Mouse (Mus musculus) retina, postnatal 1 day (tissue): Measurements from ENCODE around the gene Tmem117.

ENCODE experiments used
- DNase-seq: peaks from one replicate; pipeline ENCODE4 v3.0.0-alpha.2; 2012

The Tmem117 gene

DNA sequence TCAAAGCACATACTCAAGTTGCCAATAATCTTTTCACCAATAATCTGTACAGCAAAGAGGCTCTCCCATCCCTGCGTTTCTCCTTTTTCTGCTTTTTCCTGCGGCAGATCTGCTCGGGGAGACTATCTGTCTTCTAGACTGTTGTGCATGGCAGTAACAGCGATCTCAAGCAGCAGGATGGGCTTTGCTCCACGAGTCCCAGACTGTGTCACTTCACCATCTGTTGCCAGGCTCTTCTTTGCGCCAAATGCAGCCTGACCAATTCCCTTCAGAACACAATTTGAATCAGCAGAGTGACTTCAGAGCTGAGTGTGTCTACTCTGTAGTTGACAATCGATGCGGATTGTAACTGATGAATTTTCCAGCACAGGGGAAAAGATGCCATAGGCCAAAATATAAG is 415.0 kb downstream of the Tmem117 start:
- DNase-seq: peak; percentile 44

DNA sequence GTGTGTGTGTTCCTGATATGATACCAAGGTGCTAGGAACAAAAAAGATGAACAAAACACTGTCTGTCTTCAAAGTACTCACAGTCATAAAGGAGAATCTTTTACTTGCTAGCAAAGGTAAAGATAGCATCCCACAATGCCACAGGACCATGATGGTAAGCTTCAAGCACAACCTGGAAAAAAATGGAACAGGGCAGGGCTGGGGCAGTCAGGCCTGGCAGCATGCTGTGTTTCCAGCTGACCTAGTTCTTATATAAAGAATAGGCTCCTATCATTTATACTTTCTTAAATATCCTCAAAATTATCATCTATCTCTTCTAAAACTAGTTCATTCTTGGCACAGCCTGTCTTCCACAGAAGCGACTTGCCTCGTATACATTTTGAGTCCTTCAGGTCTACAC is 418.5 kb downstream of the Tmem117 start:
- DNase-seq: no peak

DNA sequence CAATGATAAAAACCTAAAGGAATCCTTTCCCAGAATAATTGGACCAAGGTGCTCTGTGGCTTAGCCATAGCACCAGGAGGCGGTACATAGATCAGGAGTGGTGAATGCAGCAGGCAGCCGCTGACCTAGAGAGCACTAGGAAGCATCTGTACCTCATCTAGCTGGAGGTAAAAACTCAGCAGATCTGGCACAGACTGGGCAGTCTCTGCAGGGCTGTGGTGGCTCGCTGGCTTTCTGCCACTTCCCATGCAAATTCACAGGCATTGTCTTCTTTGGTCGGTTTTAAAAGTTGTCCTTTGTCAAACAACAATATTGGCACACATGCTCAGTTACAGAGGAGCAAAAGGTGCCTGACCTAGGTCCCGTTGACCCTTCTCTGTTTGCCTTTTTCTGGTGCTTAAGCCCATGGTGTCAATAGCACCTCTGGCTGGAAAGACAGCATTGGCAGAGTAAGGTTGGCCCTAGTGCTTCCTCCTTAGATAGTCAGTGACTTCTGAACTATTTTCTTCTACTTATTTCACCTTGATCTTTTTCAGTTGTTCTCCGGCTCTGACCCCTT is 420.2 kb downstream of the Tmem117 start:
- DNase-seq: no peak

DNA sequence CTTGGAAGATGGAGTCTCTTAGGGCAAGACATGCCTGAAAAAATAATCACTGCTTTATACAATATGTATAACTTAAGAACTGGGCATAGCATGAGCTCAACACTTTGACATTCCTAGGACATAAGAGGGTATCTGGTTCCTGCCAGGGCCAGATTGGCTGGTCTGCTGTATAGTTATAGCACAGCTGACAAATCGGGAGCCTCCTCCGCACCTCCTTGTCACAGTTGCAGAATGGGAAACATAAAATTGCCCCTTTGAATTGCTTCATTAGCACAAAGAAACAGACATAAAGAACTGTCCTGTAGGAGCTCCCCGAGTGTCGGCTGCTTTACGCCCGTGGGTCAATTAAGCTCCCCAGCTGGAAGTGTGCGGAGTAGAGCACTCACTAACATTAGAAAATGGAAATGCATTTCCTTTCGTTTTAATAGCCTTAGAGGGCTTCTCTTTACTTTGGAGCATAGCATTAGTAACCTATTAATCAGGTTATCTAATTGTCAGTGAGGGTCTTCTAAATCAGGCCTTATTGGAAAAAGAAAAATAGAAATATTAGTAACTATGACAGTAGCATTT is 426.1 kb downstream of the Tmem117 start:
- no peak for DNase-seq

DNA sequence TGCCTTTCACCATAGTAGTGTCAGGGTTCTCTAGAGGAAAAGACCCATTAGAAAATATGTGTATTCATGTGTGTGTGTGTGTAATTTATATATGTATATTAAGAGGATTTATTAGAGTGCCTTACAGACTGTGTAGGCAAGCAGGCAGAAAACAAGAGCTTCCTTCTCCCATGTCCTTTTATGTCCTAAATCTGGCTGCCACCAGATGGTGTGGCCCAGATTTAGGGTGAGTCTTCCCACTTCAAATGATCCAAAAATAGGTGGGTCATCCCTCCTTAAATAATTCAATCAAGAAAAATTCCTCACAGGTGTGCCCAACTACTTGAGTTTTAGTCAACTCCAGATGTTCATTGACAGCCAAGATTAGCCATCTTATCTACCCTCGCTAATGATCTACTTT is 439.0 kb downstream of the Tmem117 start:
- DNase-seq: no peak

DNA sequence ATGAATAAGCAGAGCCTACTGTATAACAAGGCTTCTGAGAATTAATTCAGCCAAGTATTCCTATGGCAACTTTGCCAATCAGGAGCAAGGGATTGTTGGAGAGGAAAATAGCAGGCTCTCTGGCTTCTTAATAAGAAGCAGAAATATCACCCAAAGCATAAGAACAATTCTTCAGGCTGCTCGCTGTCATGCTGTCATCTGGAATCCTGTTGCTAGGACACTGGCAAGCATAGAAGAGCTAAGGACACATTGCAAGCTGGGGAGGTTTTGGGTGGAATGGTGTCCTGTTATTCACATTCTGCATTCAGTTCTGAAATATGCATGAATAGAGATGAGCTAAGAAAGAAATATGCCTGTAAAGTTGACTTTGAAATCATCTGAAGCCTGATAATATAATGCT is 439.8 kb downstream of the Tmem117 start:
- no peak for DNase-seq

DNA sequence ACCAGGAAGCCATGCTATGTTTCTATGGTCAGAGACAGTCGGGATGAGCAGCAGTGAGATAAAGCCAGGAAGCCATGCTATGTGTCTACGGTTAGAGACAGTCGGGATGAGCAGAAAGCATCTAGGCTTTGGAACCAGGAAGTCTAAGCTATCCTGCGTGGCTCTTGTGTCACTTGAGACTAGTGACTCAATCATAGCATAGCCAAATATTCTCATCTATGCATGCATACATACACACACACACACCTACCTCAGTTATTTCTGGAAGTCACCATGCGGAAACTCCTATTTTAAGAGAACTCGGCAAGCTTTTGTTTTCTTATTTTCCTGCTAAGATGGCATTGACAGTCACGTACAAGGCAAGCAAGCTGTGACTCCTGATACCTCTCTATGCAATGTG is 441.8 kb downstream of the Tmem117 start:
- DNase-seq: no peak

DNA sequence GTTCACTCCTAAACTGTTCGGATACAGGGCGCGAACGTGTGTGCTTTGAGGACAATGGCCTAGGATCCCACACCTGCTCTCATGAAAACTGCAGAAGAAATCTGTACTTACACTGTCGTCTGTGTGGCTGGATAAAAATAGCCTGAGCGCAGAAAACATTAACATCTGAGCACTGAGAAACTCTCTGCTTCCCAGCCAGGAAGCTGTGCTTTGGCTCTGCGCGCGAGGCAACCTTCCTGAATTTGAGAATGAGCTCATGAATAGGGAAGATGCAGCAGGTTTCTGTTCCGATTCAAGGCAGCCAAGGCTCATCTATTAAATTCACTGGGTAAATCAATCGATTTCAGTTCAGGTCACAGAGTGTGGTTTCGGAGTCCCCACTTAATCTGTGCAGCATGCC is 446.3 kb downstream of the Tmem117 start:
- no peak for DNase-seq

DNA sequence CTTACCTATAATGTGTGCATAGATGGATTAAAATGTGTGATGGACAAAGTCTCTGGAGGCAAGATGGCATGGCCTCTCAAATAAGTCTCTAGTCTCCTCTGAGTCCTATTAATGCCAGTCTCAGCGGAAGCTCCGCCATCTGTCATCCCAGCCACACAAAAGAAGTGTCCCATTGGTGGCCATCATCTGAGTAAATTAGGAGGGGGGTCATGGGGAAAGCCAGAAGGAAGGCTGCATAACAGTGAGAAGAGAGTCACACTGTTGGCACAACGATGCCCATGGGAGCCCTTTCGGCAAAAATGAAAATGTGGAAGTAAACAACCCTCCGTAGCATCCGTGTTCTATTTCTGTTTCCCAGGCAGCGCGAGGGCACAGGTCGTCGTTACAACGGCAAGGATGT is 452.6 kb downstream of the Tmem117 start:
- DNase-seq: peak; percentile 39

DNA sequence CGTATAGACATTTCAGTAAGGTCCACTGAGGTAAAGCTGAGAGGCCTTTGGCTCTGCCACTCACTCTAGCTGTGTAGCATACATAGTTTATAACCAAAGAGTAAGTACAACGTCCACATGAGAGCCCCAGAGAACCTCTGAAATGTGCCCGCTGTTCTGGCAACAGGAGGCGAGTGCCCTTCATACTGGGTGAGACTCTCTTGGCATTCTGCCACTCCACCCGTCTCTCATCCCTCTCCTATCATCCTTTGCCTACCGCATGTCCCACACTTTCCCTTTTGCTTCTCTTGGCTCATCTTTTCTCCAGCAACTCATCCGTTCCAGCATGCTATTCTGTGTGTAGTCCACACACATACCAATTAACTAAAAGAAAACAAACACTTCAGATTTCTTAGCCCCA is 456.9 kb downstream of the Tmem117 start:
- no peak for DNase-seq

DNA sequence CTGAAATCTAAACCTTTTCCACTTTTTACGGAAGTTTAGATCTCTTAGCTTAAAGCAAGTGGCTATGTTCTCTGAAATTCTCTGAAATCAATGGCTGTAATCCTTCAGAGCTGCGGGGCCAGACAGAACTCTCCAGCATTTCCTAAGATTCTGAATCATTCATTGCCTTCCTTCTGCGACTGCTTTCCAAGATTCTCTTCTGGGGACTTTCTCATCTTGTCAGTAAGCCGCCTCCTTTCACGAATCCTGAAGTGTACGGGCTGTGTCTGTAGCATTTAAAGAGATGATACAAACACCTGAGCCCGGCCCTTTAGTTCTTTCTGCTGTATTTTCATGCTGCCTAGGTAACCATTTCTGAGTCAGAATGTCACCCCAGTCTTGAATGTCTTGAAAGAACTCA is 471.1 kb downstream of the Tmem117 start:
- DNase-seq: no peak

DNA sequence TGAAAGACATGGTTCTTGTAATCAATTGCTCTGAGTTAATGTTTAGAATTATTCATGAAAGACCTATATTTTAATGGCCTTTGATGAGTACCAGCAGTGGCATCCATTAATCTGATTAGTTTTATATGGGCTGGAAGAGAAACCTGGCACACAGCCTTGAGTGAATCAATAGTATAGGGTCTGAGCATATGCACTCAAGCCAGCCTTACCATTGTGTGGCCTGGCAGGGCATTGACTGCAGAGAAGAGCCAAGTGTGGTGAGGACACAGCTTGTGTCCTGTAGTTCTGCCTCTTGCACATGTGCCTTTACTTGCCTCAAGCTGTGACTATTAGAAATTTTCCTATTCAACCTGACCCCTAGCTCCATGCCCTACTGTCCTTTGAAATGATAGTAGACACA is 472.5 kb downstream of the Tmem117 start:
- no peak for DNase-seq

DNA sequence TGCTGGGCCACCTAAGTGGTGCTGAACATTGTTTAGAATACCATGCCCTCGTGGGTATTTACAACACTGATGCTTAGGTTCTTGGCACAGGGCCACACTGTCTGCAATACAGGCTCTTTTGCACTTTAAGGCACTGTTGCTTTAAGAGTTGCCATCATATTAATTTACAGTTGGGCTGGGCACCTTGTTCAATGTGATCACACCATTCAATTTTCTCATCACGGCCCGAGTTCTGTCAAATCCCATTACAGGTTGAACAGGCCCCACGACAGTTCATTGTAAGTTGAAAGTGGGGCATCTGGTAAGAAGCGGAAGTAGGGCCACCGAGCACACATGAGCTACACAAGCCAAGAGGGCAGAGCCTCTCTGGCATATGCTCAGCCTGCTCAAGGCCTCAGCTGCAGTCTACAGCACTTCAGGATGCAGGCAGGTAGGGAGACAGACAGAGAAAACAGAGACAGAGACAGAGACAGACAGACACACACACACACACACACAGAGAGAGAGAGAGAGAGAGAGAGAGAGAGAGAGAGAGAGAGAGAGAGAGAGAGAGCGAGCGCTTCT is 478.3 kb downstream of the Tmem117 start:
- peak; percentile 69 for DNase-seq

DNA sequence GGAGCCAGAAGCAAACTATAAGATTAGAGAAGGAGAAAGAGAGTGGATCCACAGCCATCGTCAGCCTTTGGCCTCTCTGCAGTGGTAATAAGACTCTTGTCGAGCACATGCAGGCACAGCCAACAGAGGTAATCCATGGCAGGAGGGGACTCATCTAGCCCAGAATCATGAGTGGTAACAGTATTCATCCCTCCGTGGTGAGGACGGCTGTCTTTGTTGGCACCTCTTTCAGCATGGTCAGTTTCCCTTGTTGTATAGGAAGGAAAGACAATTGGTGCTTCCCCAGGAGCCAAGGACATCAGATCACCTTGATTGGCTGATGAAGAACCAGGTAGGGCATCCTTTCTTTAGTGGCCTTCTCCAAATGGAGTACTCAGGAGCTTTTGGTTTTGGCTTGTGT is 479.6 kb downstream of the Tmem117 start:
- DNase-seq: no peak

DNA sequence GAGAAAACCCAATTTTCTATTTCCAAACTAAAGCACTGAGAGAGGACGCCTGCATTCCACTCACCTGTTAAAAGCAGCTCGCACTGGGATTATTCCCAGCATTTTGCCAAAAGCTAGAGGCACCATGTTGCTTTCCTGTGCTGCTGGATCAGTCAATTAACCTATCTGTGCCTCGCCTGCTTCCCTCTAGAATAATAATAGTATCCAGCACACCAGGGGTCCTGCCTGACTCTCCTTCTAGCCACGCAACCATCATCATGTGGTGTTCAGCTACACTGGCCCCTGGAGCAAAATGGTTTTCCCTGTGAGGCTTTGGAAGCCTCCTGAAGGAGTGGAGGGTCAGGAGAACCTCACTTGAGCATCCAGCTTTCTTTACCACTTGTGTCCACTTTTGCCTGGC is 502.4 kb downstream of the Tmem117 start:
- DNase-seq: no peak

DNA sequence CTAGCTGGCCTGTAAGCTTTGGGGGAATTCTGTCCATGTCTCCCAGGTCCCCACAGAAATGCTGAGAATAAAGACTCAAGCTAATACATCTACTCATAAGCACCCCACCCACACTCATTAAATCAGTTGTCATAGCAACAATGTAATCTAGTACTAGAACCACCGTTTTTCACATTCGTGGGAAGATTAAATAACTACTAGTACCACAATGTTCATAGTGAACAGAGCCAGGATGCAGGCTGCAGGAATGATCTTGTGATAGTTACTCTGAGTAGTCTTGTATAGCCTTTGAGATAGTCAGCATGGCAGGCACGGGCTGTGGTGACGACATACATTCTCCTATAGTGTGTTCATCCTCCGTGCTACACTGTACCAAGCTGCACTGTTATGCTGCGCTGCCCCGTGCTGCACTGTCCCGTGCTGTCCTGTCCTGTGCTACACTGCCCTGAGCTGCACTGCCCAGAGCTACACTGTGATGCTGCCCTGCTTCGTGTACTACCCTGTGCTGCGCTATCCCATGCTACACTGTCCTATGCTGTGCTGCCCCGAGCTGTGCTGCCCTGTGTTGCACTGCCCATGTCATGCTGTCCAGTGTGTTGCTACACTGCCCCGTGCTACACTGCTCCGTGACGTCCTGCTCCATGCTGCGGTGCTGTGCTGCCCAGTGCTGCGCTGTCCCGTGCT is 507.0 kb downstream of the Tmem117 start:
- DNase-seq: no peak

DNA sequence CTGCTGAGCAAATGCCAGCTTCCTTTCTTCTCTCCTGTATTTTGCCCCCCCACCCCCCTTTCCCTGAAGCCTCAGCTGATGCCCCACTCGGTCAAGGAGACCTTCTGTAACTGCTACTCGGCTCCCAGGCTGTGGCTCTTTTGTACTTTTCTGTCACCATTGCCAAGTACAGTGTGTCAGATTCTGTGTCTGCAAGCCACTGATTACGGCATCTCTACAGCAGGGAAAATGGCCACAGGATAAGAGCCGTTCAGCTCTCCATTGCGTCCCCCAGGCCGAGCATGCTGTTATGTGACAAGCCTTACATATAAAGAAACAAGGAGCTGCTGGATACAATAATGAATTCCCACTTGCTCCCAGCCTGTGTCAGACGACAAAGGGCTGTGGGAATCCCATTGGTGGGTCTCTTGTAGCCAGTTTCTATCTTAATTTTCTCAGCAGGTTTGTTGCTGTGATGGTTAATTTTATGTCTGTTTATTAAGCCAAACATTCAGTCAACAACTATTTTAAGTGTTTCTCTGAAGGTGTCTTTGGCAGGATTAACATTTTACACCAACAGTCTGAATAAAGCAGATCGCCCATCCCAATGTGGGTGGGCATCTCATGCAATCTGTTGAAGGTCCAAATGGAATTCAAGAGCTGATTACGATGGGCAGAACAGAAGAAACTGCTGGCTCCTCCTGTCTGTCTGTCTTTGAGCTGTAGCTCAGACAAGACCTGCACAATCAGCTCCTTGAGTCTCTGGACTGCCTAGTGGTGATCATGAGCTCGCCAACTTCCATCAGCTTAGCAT is 508.2 kb downstream of the Tmem117 start:
- DNase-seq: no peak

DNA sequence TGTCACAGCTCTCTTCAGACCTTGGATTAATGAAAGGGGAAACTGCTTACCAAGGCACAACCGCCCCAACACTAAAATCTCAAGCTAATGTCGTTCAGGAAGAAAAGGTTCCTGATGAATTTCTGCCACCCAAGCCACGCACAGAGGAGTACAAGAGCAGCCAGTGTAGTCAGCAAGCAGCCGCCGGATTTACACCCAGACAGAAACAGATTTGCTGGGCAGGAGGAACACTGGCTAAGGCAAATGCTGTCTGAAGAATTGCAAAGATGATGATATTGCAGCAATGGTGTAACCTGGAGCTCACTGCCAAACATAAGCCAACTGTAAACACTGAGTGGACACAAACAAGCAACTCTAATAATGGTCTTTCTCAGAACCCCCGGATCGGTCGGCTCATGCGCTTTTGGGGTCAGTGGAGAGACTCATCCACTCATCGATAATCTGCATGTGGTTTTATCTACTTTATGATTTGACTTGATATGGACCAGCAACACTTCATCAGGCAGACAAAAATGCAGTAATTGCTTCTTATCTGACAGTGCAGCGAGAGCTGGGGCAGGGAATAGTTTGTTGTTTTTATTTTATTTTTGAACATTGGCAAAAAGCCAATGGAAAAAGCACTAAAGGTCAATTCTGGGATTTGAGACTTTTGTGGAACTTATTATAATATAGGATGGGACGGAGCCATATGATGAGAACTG is 509.8 kb downstream of the Tmem117 start:
- DNase-seq: no peak

DNA sequence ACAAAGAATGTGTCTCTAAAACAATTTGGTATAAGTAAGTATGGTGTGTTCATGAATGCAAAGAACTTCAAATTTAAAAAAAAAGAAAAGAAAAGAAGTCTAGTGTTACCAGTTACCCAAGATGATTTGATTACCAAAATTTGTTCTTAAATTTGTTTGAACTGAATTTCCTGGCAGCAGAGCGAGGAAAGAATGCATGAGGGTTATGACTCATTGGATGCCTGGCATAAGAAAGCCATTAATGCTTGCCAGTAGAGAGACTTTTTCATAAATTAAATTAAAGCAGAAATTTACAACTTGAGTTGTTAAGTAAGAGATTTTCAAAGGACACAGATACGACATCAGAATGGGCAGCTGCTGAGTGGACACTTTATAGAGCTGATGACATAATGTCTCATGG is 515.1 kb downstream of the Tmem117 start:
- DNase-seq: no peak

DNA sequence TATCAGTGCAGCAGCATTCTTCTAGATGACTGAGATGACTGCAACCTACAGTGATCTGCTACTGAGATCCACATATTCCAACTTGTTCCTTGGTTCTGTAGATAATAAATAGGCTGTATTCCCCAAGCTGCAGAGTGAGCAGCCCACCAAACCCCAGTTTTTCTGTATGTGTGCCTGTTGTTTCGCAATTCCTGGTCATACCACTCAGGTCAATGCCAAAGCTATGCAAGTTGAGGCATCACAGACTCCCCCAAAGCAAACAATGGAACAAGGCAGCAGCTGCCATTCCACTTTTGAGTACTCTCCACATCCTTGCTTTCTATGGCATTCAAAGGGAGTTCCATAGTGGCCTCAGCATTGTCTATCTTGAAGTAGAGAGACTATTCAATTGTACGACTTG is 516.1 kb downstream of the Tmem117 start:
- no peak for DNase-seq
